Mouse (Mus musculus) C2C12 (cell line): ENCODE results near the gene Cdsn.

Experiments used
- CEBPB ChIP-seq: IDR thresholded peaks from one replicate; pipeline ENCODE4 v1.6.1; 2011; ENCODE audit warnings: low read depth, mild to moderate bottlenecking, control low read depth, moderate library complexity
- CTCF ChIP-seq: IDR thresholded peaks from one replicate; pipeline ENCODE4 v1.5.1; 2011; ENCODE audit not compliant: control insufficient read depth, insufficient read depth, insufficient read length
- FOSL1 ChIP-seq: IDR thresholded peaks from one replicate; pipeline ENCODE4 v1.8.0; 2011; ENCODE audit warnings: mild to moderate bottlenecking, low read length; ENCODE audit not compliant: poor library complexity, insufficient read depth, severe bottlenecking
- MAX ChIP-seq: IDR thresholded peaks from one replicate; pipeline ENCODE4 v1.6.1; 2011; ENCODE audit warnings: mild to moderate bottlenecking, control low read depth
- MYOG ChIP-seq: IDR thresholded peaks from one replicate; pipeline ENCODE4 v1.6.1; 2011; ENCODE audit not compliant: control insufficient read depth, insufficient read length; ENCODE audit errors: extremely low read depth
- USF1 ChIP-seq: IDR thresholded peaks from one replicate; pipeline ENCODE4 v1.6.1; 2011; ENCODE audit warnings: low read depth, mild to moderate bottlenecking, control low read depth, moderate library complexity

- TF ChIP-seq USF1: no peak
- no peak for TF ChIP-seq CTCF
- no peak for TF ChIP-seq CEBPB
- no peak for TF ChIP-seq MAX
- no peak for TF ChIP-seq MYOG
- TF ChIP-seq FOSL1: no peak
Observed at GRCm38 (mm10) chr17:35539540-35539939, 12.4 kb upstream of the Cdsn start.
